Mouse (Mus musculus): ENCODE results near the gene Slc44a3.

GRCm38 (mm10) chr3:121558861-121559260 is 26.7 kb upstream of the Slc44a3 start:
- TF ChIP-seq CTCF (IDR thresholded peaks at IDR 0.05; ENCODE audit: borderline replicate concordance, insufficient read depth, low read depth, low read length) = no peak
- no peak for TF ChIP-seq POLR2A (IDR thresholded peaks at IDR 0.05; ENCODE audit: borderline replicate concordance, insufficient read depth, low read length)
